Mouse (Mus musculus) stomach, embryonic 14.5 days (tissue): ENCODE results near the gene Rac2. TPM values are rescaled to one million over a fixed set of nuclear protein-coding genes. Genes with fewer than 3 reads are reported as not detected.

Source experiments
- ATAC-seq: fragments of 200-750 bp; cut with Nextera tagmentation; 2 replicates; pipeline ENCODE4 v1.8.0; 2017; ENCODE audit warnings: low read depth, moderate TSS enrichment; ENCODE audit not compliant: insufficient number of reproducible peaks, insufficient read depth, low FRiP score
- H3K27ac ChIP-seq: fragments of 300-500 bp; sonication (generic); 2 replicates; pipeline ENCODE4 v1.5.1; 2014; ENCODE audit warnings: mild to moderate bottlenecking, low read length, moderate library complexity, mixed read lengths
- H3K27me3 ChIP-seq: fragments of 300-500 bp; sonication (generic); 2 replicates; pipeline ENCODE4 v1.6.1; 2014; ENCODE audit warnings: low read length, control low read depth, mixed read lengths; ENCODE audit not compliant: control insufficient read depth, insufficient read depth
- H3K36me3 ChIP-seq: fragments of 300-500 bp; sonication (generic); 2 replicates; pipeline ENCODE4 v1.6.1; 2014; ENCODE audit warnings: mild to moderate bottlenecking, control low read depth, low read length, moderate library complexity, mixed read lengths; ENCODE audit not compliant: control insufficient read depth, insufficient read depth
- H3K4me1 ChIP-seq: fragments of 300-500 bp; sonication (generic); 2 replicates; pipeline ENCODE4 v1.6.1; 2014; ENCODE audit warnings: low read length, control low read depth, mixed read lengths; ENCODE audit not compliant: control insufficient read depth, insufficient read depth
- H3K4me2 ChIP-seq: fragments of 300-500 bp; sonication (generic); replicated peaks from 2 replicates; pipeline ENCODE4 v1.6.1; 2014; ENCODE audit warnings: low read depth, low read length, control low read depth
- H3K4me3 ChIP-seq: fragments of 300-500 bp; sonication (generic); 2 replicates; pipeline ENCODE4 v1.5.1; 2014; ENCODE audit warnings: low read depth, low read length, control low read depth
- H3K9ac ChIP-seq: fragments of 300-500 bp; sonication (generic); replicated peaks from 2 replicates; pipeline ENCODE4 v1.6.1; 2014; ENCODE audit warnings: low read depth, mild to moderate bottlenecking, control low read depth, low read length, moderate library complexity, mixed read lengths
- H3K9me3 ChIP-seq: fragments of 300-500 bp; sonication (generic); 2 replicates; pipeline ENCODE4 v1.6.1; 2016; ENCODE audit warnings: low read depth, low read length, control low read depth; ENCODE audit not compliant: control insufficient read depth
- WGBS: fragments of 180-500 bp; shearing (Covaris S2); extraction: QIAGEN DNeasy Blood & Tissue Kit; methylation state at CpG from one replicate; pipeline ENCODE4 v1.1.7; 2014; 5-methylcytosine and 5-hydroxymethylcytosine counted together
- polyA plus RNA-seq: library from polyadenylated mRNA; unstranded; fragments of >200 nt; fragmentation: Nextera tagmentation; extraction: Ambion mirVana; gene quantifications from 2 replicates; pipeline ENCODE4 v1.2.1, GENCODE M21; 2014

Gene Rac2
- polyA plus RNA-seq, 1 experiment from 2014 or later, result 9.4 TPM

- no peaks in the 10 kb centered on the region for H3K9me3 ChIP-seq
- H3K4me3 ChIP-seq, result no peak overlapping the region
- ATAC-seq, result no peak
- H3K36me3 ChIP-seq, result no peaks in the 10 kb centered on the region
- no peaks in the 10 kb centered on the region for H3K27me3 ChIP-seq
- H3K27ac ChIP-seq, result no peak overlapping the region
- H3K4me1 ChIP-seq, result 0 out of 2 replicates have a peak, but pooled peaks cover 6% of the 10 kb centered on the region
- no peak overlapping the region for H3K4me2 ChIP-seq
- WGBS, result 69% methylated on average over 6 of the region's 6 CpGs
- no peak overlapping the region for H3K9ac ChIP-seq
Measured at GRCm38 (mm10) chr15:78601180-78601579, 28.6 kb upstream of the Rac2 start.

GRCm38 (mm10) chr15:78599529-78600193, 27.1 kb upstream of the Rac2 start:
- ATAC-seq, result no peak
- Histone ChIP-seq H3K27ac (no peak overlapping the region), H3K9ac (no peak overlapping the region), H3K36me3 (no peaks in the 10 kb centered on the region), H3K4me1 (0 out of 2 replicates have a peak, but pooled peaks cover 3% of the 10 kb centered on the region), H3K9me3 (no peaks in the 10 kb centered on the region), H3K4me2 (no peak overlapping the region), H3K4me3 (no peak overlapping the region), H3K27me3 (no peaks in the 10 kb centered on the region)
- 73% methylated on average over 13 of the region's 13 CpGs for WGBS

DNA sequence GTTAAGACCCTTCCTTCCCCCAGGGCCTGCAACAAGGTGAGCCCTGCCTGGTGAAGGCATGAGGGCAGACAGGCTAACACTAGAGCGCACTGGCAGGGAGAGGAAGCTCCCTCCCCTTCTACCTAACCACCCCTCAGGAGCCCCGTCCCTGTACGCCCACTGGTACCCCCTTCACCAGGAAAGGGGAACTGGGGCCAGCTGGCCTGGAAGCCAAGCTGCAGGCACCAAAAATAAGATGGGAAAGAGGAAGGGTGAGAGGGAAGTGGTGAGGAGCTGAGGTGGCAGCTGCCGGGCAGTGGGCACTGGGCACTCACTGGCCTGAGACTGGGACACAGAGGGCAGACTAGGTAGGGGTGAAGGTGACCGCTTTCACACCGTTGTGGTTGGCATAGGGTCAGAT, 26.5 kb upstream of the Rac2 start:
- no peak overlapping the region for H3K4me3 ChIP-seq
- 86% methylated on average over 6 of the region's 6 CpGs for WGBS
- H3K27me3 ChIP-seq, result no peaks in the 10 kb centered on the region
- H3K36me3 ChIP-seq, result no peaks in the 10 kb centered on the region
- no peak overlapping the region for H3K4me2 ChIP-seq
- no peak overlapping the region for H3K9ac ChIP-seq
- ATAC-seq, result no peak
- no peak overlapping the region for H3K27ac ChIP-seq
- no peaks in the 10 kb centered on the region for H3K9me3 ChIP-seq
- H3K4me1 ChIP-seq, result 0 out of 2 replicates have a peak, but pooled peaks cover 3% of the 10 kb centered on the region

DNA sequence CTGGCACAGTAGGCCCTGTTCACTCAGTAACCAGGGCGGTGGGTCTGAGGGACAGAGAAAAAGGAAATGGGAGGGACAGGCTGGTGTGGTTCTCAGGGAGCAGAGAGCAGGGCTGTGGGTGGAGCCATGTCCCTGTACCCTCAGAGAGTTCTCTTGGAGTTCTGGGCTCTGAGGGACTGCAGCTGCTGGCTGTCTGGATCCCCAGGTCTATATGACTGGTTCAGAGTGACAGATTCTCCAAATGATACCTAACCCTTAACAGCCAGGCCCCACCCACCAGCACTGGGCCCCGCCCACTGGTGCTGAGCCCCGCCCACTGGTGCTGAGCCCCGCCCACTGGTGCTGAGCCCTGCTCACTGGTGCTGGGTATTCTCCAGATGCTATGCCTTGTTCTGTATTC, 25.1 kb upstream of the Rac2 start:
- no peak for ATAC-seq
- Histone ChIP-seq H3K4me1 (0 out of 2 replicates have a peak, but pooled peaks cover 3% of the 10 kb centered on the region), H3K4me2 (no peak overlapping the region), H3K27ac (no peak overlapping the region), H3K27me3 (no peaks in the 10 kb centered on the region), H3K9ac (no peak overlapping the region), H3K4me3 (no peak overlapping the region), H3K9me3 (no peaks in the 10 kb centered on the region), H3K36me3 (no peaks in the 10 kb centered on the region)
- 45% methylated on average over 4 of the region's 4 CpGs for WGBS

DNA sequence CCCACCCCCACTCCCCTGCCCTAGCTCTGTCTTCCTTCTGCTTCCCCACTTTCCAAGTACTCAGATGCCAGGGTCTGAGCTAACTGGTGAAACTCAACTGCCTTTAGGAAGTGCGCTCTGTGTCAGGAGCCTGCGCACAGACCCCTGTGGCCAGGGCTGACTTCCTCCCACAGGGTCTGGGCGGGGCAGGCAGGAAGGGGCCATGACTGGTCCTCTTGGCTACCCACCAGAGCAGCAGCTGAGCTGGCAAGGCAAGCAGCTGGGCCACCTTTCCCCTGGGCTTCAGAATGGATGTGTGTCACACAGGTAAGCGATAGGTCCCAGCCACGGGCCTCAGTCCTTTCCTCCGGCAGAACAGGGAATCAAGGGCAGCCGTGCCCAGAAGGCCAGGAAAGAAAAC, 24.3 kb upstream of the Rac2 start, which contains the start of gene Cyth4:
Gene Cyth4 (plus strand): TSS at position 134 of the 400 bp plus-strand sequence.
- ATAC-seq, result no peak
- Histone ChIP-seq H3K4me2 (no peak within 1 kb of the TSS), H3K36me3 (no peaks in the 10 kb centered on the region), H3K9me3 (no peaks in the 10 kb centered on the region), H3K9ac (no peak within 1 kb of the TSS), H3K27ac (peak within 1 kb of the TSS; percentile 48; the same call in 1 of the 2 replicates), H3K4me1 (0 out of 2 replicates have a peak, but pooled peaks cover 3% of the 10 kb centered on the region), H3K27me3 (no peaks in the 10 kb centered on the region), H3K4me3 (no peak within 1 kb of the TSS)
- WGBS, result 84% methylated on average over 7 of the region's 7 CpGs

- Histone ChIP-seq H3K9me3 (no peaks in the 10 kb centered on the region), H3K9ac (no peak overlapping the region), H3K4me1 (0 out of 2 replicates have a peak, but pooled peaks cover 3% of the 10 kb centered on the region), H3K27me3 (no peaks in the 10 kb centered on the region), H3K36me3 (no peaks in the 10 kb centered on the region), H3K27ac (no peak overlapping the region), H3K4me3 (no peak overlapping the region), H3K4me2 (no peak overlapping the region)
- WGBS, result 81% methylated on average over 6 of the region's 6 CpGs
- no peak for ATAC-seq
Measured at GRCm38 (mm10) chr15:78596504-78596903, 23.9 kb upstream of the Rac2 start.

- WGBS, result 77% methylated on average over 5 of the region's 5 CpGs
Measured at GRCm38 (mm10) chr15:78595468-78595867, 22.9 kb upstream of the Rac2 start.

GRCm38 (mm10) chr15:78594831-78595230, 22.2 kb upstream of the Rac2 start:
- WGBS, result 82% methylated on average over 2 of the region's 2 CpGs
- Histone ChIP-seq H3K9ac (no peak overlapping the region), H3K4me3 (no peak overlapping the region), H3K4me1 (0 out of 2 replicates have a peak, but pooled peaks cover 3% of the 10 kb centered on the region), H3K27ac (no peak overlapping the region), H3K36me3 (no peaks in the 10 kb centered on the region), H3K4me2 (no peak overlapping the region), H3K27me3 (no peaks in the 10 kb centered on the region), H3K9me3 (no peaks in the 10 kb centered on the region)
- no peak for ATAC-seq

More at GRCm38 (mm10) chr15:78595468-78595867, 22.9 kb upstream of the Rac2 start:
- ATAC-seq, result no peak
- no peaks in the 10 kb centered on the region for H3K36me3 ChIP-seq
- H3K4me2 ChIP-seq, result no peak overlapping the region
- no peak overlapping the region for H3K4me3 ChIP-seq
- H3K9me3 ChIP-seq, result no peaks in the 10 kb centered on the region
- H3K9ac ChIP-seq, result no peak overlapping the region
- H3K4me1 ChIP-seq, result 0 out of 2 replicates have a peak, but pooled peaks cover 3% of the 10 kb centered on the region
- H3K27me3 ChIP-seq, result no peaks in the 10 kb centered on the region
- no peak overlapping the region for H3K27ac ChIP-seq
